Mouse (Mus musculus) lung, embryonic 15.5 days (tissue): ENCODE results near the gene Dtnbp1. TPM values are rescaled to one million over a fixed set of nuclear protein-coding genes. Genes with fewer than 3 reads are reported as not detected.

Source experiments
- ATAC-seq: fragments of 200-750 bp; cut with Nextera tagmentation; 2 replicates; pipeline ENCODE4 v1.8.0; 2017; ENCODE audit warnings: moderate number of reproducible peaks, borderline replicate concordance; ENCODE audit not compliant: low FRiP score, low TSS enrichment; ENCODE audit errors: extremely low read depth
- H3K27ac ChIP-seq: fragments of 300-500 bp; sonication (generic); 2 replicates; pipeline ENCODE4 v1.5.1; 2015; ENCODE audit warnings: moderate library complexity, mild to moderate bottlenecking, inconsistent platforms
- H3K27me3 ChIP-seq: fragments of 300-500 bp; sonication (generic); 2 replicates; pipeline ENCODE4 v1.6.1; 2015; ENCODE audit warnings: inconsistent platforms
- H3K36me3 ChIP-seq: fragments of 300-500 bp; sonication (generic); 2 replicates; pipeline ENCODE4 v1.6.1; 2015; ENCODE audit warnings: inconsistent platforms
- H3K4me1 ChIP-seq: fragments of 300-500 bp; sonication (generic); 2 replicates; pipeline ENCODE4 v1.6.1; 2015; ENCODE audit warnings: inconsistent platforms
- H3K4me2 ChIP-seq: fragments of 300-500 bp; sonication (generic); 2 replicates; pipeline ENCODE4 v1.6.1; 2015; ENCODE audit warnings: inconsistent platforms, mild to moderate bottlenecking, moderate library complexity
- H3K4me3 ChIP-seq: fragments of 300-500 bp; sonication (generic); 2 replicates; pipeline ENCODE4 v1.5.1; 2015; ENCODE audit warnings: mild to moderate bottlenecking, inconsistent platforms
- H3K9ac ChIP-seq: fragments of 300-500 bp; sonication (generic); 2 replicates; pipeline ENCODE4 v1.6.1; 2015; ENCODE audit warnings: inconsistent platforms
- H3K9me3 ChIP-seq: fragments of 300-500 bp; sonication (generic); 2 replicates; pipeline ENCODE4 v1.6.1; 2016; ENCODE audit warnings: inconsistent platforms
- WGBS: fragments of 180-500 bp; shearing (Covaris S2); methylation state at CpG from one replicate; pipeline ENCODE4 v1.1.7; 2015; 5-methylcytosine and 5-hydroxymethylcytosine counted together
- polyA plus RNA-seq: library from polyadenylated mRNA; unstranded; fragments of >200 nt; fragmentation: Nextera tagmentation; extraction: Ambion mirVana; gene quantifications from 2 replicates; pipeline ENCODE4 v1.2.1, GENCODE M21; 2015

Gene Dtnbp1
- polyA plus RNA-seq, 1 experiment from 2014 or later: 75.1 TPM

DNA sequence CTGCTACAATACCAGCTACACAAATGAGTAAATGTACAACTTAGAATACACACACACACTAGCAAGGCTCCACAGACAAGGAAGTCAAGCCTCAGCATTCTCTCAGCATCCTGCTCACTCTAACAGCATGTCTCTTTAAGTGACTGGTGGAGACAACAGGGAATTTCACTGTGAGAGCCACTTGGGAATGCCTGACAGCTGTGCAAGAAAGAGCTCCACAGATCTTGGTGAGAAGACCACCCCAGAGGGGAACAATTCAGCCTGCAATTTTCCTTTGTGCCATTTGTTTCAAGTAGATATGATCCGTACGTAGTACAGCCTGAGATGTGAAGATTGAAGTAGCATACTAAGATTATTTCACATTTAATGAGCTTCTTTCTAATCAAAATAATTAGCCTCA, 24.9 kb downstream of the Dtnbp1 start:
- Histone ChIP-seq H3K27me3 (no peaks in the 10 kb centered on the region), H3K4me2 (no peak overlapping the region), H3K4me3 (no peak overlapping the region), H3K9ac (no peak overlapping the region), H3K9me3 (no peaks in the 10 kb centered on the region), H3K27ac (no peak overlapping the region), H3K4me1 (no peaks in the 10 kb centered on the region), H3K36me3 (no peaks in the 10 kb centered on the region; the same call in 1 of the 2 replicates)
- no peak for ATAC-seq
- WGBS: 75% methylated on average over 2 of the region's 2 CpGs

DNA sequence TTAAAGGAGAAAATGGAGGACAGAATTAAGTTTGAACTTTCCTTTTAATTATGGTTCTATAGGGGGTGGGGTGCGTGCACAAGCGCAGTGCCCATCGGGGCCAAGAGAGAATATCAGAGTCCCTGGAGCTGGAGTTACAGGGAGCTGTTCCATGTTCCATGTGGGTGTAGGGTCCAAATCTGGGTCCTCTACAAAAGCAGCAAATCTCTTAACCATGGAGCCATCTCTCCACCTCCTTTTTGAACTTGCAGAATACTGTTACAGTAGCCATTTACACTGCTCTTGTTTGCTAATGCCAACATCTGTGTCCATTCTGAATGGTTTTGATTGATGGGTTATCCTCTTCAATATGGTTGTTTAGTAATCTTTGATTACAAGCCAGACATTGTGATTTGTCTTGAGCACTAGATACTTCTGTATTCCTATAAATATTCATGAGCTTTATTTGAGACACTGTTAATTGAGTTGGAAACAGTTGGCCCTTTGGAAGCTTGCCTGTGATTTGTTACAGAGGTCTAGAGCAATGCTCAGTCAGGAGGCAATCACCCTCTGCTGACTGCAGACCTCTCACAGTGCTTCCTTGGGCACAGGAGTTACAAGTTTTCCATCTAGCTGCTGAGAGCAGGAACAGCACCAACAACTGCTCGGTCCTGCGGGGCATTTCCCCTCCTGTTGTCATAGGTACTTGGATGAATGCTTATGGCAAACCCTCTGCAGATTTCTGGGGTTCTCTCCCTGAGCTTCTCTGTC, 41.2 kb downstream of the Dtnbp1 start:
- Histone ChIP-seq H3K9me3 (no peaks in the 10 kb centered on the region), H3K4me3 (no peak overlapping the region), H3K4me2 (no peak overlapping the region), H3K36me3 (no peaks in the 10 kb centered on the region), H3K27ac (no peak overlapping the region), H3K27me3 (no peaks in the 10 kb centered on the region), H3K9ac (no peak overlapping the region), H3K4me1 (no peaks in the 10 kb centered on the region; the same call in 1 of the 2 replicates)
- WGBS: 79% methylated on average over 5 of the region's 5 CpGs
- no peak for ATAC-seq

DNA sequence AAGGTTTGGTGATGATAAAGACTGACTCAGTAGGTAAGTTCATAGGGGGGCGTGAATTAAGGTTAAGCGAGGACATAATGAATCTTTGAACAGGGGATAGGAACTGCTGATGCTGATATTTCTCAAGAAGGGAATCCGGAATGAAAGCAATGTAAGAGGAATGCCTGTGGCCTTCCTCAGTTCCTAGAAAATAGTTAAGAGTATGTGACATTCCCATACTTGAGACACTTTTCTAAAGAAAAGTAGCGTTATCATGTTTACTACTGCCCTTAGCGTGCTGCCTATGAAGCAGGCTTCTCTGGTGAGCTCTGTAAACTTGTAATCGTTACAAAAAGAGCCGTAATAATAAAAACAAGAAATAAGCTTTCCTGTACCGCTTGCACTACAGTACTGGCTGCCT, 44.9 kb downstream of the Dtnbp1 start:
- H3K9me3 ChIP-seq: no peaks in the 10 kb centered on the region
- H3K27me3 ChIP-seq: no peaks in the 10 kb centered on the region
- H3K27ac ChIP-seq: no peak overlapping the region
- H3K4me2 ChIP-seq: no peak overlapping the region
- 85% methylated on average over 8 of the region's 8 CpGs for WGBS
- no peaks in the 10 kb centered on the region for H3K36me3 ChIP-seq
- no peak for ATAC-seq
- H3K4me1 ChIP-seq: no peaks in the 10 kb centered on the region
- H3K4me3 ChIP-seq: no peak overlapping the region
- H3K9ac ChIP-seq: no peak overlapping the region

DNA sequence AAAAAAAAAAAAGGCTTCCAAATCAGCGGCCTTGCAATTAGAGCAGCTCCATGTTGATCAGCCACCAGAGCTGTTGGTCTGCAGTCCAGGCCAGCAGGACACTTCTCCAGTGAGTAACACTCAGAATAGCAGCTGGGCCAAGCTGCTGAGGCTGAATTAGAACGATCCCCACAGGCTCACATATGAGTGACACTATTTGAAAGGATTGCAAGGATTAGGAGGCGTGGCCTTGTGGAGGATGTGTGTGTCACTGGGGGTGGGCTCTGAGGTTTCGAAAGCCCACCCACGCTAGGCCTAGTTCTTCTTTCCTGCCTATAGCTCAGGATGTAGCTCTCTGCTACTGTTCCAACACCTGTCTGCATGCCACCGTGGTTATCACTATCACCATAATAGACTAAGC, 46.2 kb downstream of the Dtnbp1 start:
- no peaks in the 10 kb centered on the region for H3K4me1 ChIP-seq
- H3K27me3 ChIP-seq: no peaks in the 10 kb centered on the region
- H3K9ac ChIP-seq: no peak overlapping the region
- H3K36me3 ChIP-seq: no peaks in the 10 kb centered on the region
- 82% methylated on average over 6 of the region's 6 CpGs for WGBS
- ATAC-seq: no peak
- no peak overlapping the region for H3K4me3 ChIP-seq
- no peak overlapping the region for H3K27ac ChIP-seq
- H3K9me3 ChIP-seq: no peaks in the 10 kb centered on the region
- no peak overlapping the region for H3K4me2 ChIP-seq

DNA sequence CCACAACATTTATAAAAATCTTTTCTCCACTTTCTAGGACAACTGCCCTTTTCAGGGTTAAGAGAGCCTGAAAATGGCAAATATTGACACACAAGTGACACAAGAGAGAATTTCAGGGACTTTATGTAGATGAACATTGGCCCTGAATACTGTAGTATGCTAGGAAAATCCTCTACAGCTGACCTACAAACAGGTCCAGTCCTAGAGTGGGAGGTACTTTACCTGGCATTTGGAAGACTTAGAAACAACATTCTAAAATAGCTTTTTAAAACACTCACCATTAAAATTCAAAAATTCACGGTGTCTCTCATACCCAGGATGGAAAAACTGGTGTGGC, 47.7 kb downstream of the Dtnbp1 start:
- WGBS: 69% methylated on average over 1 of the region's 1 CpGs
- H3K27ac ChIP-seq: no peak overlapping the region
- no peak for ATAC-seq

DNA sequence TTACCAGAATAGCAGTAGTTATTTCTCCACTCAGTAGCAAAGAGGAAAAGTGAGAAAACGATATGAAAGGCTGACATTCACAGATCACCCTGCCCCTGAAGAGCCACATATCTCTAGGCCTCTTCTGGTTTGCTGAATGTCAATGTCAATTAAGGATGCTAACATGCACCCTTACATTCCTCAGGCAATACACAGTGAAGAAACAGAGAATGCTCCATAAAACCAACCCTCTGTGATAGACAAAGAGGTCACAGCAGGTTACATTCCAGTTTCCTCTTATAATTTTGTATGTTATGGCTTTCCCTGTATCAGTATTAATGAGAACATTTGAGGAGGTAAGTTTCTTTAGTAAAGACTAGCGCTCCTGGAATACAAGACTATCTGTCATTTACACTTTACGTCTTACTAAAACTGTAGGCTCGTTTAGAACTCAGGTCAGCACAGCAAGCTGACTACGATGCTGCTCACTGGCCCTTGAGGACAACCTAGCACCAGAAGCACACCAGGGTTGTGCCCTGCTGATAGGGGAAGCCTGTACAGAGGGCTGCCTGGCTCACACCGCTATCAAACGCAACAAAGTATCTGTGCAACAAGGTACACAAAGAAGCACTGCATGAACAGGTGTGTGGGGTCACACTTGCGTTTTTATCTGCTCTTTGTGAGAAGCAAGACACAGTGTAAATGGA, 48.3 kb downstream of the Dtnbp1 start:
- H3K4me1 ChIP-seq: no peaks in the 10 kb centered on the region
- no peak overlapping the region for H3K4me3 ChIP-seq
- ATAC-seq: no peak
- H3K9ac ChIP-seq: no peak overlapping the region
- H3K9me3 ChIP-seq: no peaks in the 10 kb centered on the region
- H3K27ac ChIP-seq: no peak overlapping the region
- WGBS: 67% methylated on average over 8 of the region's 8 CpGs
- H3K27me3 ChIP-seq: no peaks in the 10 kb centered on the region
- no peaks in the 10 kb centered on the region for H3K36me3 ChIP-seq
- no peak overlapping the region for H3K4me2 ChIP-seq

More for the DNA sequence above, 47.7 kb downstream of the Dtnbp1 start:
- no peak overlapping the region for H3K4me2 ChIP-seq
- H3K27me3 ChIP-seq: no peaks in the 10 kb centered on the region
- H3K4me1 ChIP-seq: no peaks in the 10 kb centered on the region
- no peaks in the 10 kb centered on the region for H3K9me3 ChIP-seq
- H3K9ac ChIP-seq: no peak overlapping the region
- no peak overlapping the region for H3K4me3 ChIP-seq
- no peaks in the 10 kb centered on the region for H3K36me3 ChIP-seq

DNA sequence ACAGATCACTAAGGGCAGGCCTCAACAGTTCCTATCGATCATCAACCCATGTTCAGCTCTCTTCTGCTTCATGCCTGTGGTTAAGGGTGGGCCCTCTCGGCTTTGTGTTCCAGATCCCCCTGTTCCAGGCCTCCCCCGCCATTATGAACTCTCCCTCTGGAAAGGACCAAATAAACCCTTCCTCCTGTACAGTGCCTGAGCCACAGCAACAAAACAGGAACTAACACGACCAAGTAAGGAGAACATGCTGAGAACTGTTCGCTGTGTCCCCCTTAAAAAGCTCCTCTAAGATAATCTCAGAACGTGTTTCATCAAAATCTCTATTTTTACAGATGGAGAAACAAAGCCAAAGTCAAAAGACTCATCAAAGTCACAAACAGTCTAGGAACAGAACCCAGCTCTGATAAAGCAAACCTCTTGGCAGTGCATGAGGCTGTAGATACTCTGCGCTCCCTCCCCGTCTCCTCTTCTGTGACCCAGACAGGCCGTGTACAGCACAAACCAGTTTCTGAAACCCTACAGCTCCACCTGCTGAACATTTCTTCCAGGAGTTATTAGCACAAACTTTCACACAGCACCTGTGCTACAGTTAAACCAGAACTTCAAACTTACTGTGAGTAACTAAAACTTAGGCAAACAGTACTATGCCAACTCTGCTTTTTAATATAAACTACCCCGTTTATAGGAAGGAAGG, 49.4 kb downstream of the Dtnbp1 start:
- H3K9ac ChIP-seq: no peak overlapping the region
- no peaks in the 10 kb centered on the region for H3K4me1 ChIP-seq
- H3K27ac ChIP-seq: no peak overlapping the region; the same call in 1 of the 2 replicates
- 54% methylated on average over 10 of the region's 10 CpGs for WGBS
- H3K4me2 ChIP-seq: no peak overlapping the region
- H3K36me3 ChIP-seq: no peaks in the 10 kb centered on the region
- no peak for ATAC-seq
- H3K27me3 ChIP-seq: no peaks in the 10 kb centered on the region
- H3K9me3 ChIP-seq: no peaks in the 10 kb centered on the region
- H3K4me3 ChIP-seq: no peak overlapping the region

DNA sequence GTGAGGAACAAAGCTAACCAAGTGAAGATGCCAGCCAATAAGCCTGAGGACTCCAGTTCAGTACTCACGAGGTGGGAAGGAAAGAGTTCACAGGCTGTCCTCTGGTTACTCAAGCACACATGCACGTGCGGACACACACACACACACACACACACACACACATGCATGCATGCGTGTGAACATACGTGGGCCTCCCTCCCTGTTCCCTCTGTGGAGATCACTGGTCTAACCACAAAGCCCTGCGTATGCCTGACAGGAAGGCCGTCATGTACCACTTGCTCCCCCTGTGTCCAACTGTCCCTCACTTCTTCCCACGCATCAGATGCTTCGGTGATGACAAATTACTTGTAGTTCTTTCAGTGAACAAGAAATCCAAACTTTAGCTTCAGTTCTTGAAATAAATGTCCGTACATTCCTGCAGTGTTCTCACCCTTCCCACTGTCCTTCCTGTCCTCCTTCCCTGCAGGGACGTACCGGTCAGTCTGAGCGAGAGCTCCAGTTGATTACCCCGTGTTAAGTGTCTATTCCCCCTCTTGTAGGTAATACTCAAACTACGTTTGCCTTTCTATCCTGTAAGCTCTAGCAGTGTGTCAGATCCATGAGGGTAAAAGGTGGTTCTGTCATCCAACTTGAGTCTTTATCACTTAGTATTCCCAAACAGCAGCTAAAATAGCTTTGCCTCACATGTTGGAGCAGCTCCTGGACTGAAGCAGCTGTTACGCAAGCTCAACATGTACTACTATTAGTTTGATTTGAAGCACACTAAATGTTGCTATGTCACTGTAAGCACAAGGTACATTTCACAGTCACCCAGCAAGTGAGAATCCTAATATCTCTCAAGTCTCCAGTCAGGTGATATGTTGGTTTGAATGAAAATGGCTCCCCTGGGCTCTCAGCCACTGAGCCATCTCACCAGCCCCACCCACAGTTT, 53.4 kb downstream of the Dtnbp1 start:
- Histone ChIP-seq H3K4me3 (no peak overlapping the region), H3K9ac (no peak overlapping the region), H3K9me3 (no peaks in the 10 kb centered on the region), H3K27ac (no peak overlapping the region), H3K27me3 (no peaks in the 10 kb centered on the region), H3K4me1 (peaks cover 5% of the 10 kb centered on the region; the same call in 1 of the 2 replicates), H3K4me2 (no peak overlapping the region), H3K36me3 (no peaks in the 10 kb centered on the region)
- WGBS: 76% methylated on average over 16 of the region's 16 CpGs
- ATAC-seq: no peak

DNA sequence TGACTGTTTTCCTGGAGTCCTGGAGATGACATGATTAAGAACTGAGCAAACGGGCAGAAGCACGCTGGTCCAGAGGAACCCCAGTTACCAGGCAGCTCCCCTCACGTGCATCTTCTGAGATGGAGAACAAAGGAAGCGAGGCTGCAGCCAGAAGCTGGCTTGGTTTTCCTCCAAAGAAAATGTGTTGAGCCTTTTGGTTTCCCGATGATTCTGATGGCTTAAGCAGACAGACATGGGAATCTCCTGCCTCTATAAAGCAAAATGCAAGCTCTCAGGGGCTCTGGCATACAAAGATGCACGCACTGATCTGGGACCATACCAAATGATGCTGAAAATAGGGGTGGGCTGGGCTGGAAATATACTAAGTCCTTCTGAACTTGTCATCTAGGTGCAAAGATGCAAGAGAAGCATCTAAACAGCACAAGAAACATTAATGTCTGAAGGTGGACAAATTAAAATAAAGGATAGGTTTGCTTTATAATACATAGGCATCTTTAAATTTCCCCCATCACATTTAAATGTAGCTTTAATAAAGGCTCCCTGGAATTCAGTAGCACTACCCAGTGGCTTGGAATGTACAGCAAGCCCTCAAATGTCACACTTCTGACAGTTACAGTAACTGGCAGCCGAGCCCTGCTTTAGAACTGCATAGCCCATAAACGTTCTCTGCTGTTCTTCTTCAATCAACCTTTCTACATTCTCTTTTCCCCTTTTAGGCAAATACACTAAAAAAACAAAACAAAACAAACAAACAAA, 54.9 kb downstream of the Dtnbp1 start:
- 46% methylated on average over 8 of the region's 8 CpGs for WGBS
- Histone ChIP-seq H3K4me1 (peaks cover 8% of the 10 kb centered on the region), H3K9ac (no peak overlapping the region)

DNA sequence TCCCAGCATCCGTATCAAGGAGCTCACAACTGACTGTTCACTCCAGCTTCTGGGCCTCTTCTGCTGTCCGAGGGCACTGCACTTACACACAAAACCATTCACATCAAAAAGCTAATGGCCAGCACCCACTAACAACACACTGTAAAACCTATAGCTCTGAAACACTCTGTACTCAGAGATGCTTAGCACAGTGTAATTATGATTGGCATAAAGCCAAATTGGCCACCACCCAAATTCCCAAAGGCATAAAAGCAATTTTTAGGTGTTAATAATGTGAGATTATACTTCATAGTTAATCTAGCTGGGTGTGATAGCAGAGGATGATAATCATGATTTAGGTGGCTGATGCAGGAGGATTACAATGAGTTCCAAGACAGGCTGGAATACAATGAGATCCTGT, 58.3 kb downstream of the Dtnbp1 start:
- 55% methylated on average over 2 of the region's 2 CpGs for WGBS
- Histone ChIP-seq H3K4me2 (no peak overlapping the region), H3K27ac (no peak overlapping the region), H3K9me3 (no peaks in the 10 kb centered on the region), H3K4me1 (peaks cover 12% of the 10 kb centered on the region), H3K9ac (no peak overlapping the region), H3K36me3 (no peaks in the 10 kb centered on the region), H3K27me3 (no peaks in the 10 kb centered on the region), H3K4me3 (no peak overlapping the region)
- ATAC-seq: no peak

More for the DNA sequence above, 54.9 kb downstream of the Dtnbp1 start:
- no peak for ATAC-seq
- Histone ChIP-seq H3K36me3 (no peaks in the 10 kb centered on the region), H3K27ac (no peak overlapping the region), H3K9me3 (no peaks in the 10 kb centered on the region), H3K4me2 (no peak overlapping the region; the same call in 1 of the 2 replicates), H3K27me3 (no peaks in the 10 kb centered on the region), H3K4me3 (no peak overlapping the region)
